ENCODE assay signal across 8 mouse cellular contexts in genomic region chr9:123523676-123524075, GRCm38 (mm10). TPM values are rescaled to one million over a fixed set of nuclear protein-coding genes. Genes with fewer than 3 reads are reported as not detected.
DNase-seq lines count a peak whose midpoint lies in the region; ATAC-seq and TF ChIP-seq lines count a peak whose summit lies in the region.

No protein-coding gene starts in this region.

- H3K4me2 ChIP-seq in kidney, postnatal 0 days (ENCODE audit: low read length) = no peak overlapping the region
- no peak overlapping the region for H3K4me2 ChIP-seq in kidney, embryonic 15.5 days
- no peak overlapping the region for H3K4me2 ChIP-seq in embryonic facial prominence, embryonic 11.5 days (ENCODE audit: low read depth, low read length)

- H3K27me3 ChIP-seq in kidney, postnatal 0 days (ENCODE audit: insufficient read depth, low read length) = no peaks in the 10 kb centered on the region
- H3K27me3 ChIP-seq in kidney, embryonic 15.5 days = no peaks in the 10 kb centered on the region
- no peaks in the 10 kb centered on the region for H3K27me3 ChIP-seq in embryonic facial prominence, embryonic 11.5 days (ENCODE audit: control insufficient read depth, insufficient read depth, low read length)

- no peaks in the 10 kb centered on the region for H3K9me3 ChIP-seq in kidney, postnatal 0 days (replicated peaks; ENCODE audit: low read length)
- H3K9me3 ChIP-seq in kidney, embryonic 15.5 days (replicated peaks) = no peaks in the 10 kb centered on the region
- no peaks in the 10 kb centered on the region for H3K9me3 ChIP-seq in ES-E14 (ENCODE audit: control insufficient read depth, insufficient read depth, low read depth, low read length)
- H3K9me3 ChIP-seq in embryonic facial prominence, embryonic 11.5 days (replicated peaks; ENCODE audit: control insufficient read depth, low read length) = no peaks in the 10 kb centered on the region

- peak; percentile 80 for DNase-seq in CD4-positive, CD25-positive, alpha-beta regulatory T cell, adult 2 months (ENCODE audit: low read depth, low spot score)
- DNase-seq in kidney, postnatal 0 days (ENCODE audit: low spot score) = peak; percentile 52
- peak; percentile 40 for DNase-seq in ES-E14 (ENCODE audit: low read depth, low spot score)
- DNase-seq in embryonic facial prominence, embryonic 11.5 days (ENCODE audit: low spot score) = peak; percentile 51
- DNase-seq in retina, postnatal 7 days (ENCODE audit: low read depth, low spot score) = peak; percentile 28
- no peak for DNase-seq in frontal cortex, postnatal 14 days (ENCODE audit: low spot score in 2 of 2)

- H3K4me3 ChIP-seq in kidney, postnatal 0 days (replicated peaks; ENCODE audit: low read depth, low read length) = no peak overlapping the region
- no peak overlapping the region for H3K4me3 ChIP-seq in kidney, embryonic 15.5 days (replicated peaks)
- no peak overlapping the region for H3K4me3 ChIP-seq in ES-E14 (ENCODE audit: insufficient read depth in 1 of 2, low read depth in 1 of 2, low read length in 2 of 2, poor library complexity in 1 of 2, severe bottlenecking in 1 of 2)
- H3K4me3 ChIP-seq in embryonic facial prominence, embryonic 11.5 days (ENCODE audit: low read depth, low read length) = no peak overlapping the region

- H3K27ac ChIP-seq in kidney, postnatal 0 days = no peak overlapping the region
- no peak overlapping the region for H3K27ac ChIP-seq in kidney, embryonic 15.5 days
- H3K27ac ChIP-seq in ES-E14 (ENCODE audit: insufficient read depth, low read depth, low read length, poor library complexity, severe bottlenecking) = no peak overlapping the region
- H3K27ac ChIP-seq in embryonic facial prominence, embryonic 11.5 days (replicated peaks; ENCODE audit: low read depth, low read length) = no peak overlapping the region

- H3K4me1 ChIP-seq in kidney, postnatal 0 days (replicated peaks; ENCODE audit: insufficient read depth, low read length) = no peaks in the 10 kb centered on the region
- peaks cover 21% of the 10 kb centered on the region for H3K4me1 ChIP-seq in kidney, embryonic 15.5 days
- peaks cover 0 to 2% of the 10 kb centered on the region in 2 experiments; a peak in 1 of 4 replicates for H3K4me1 ChIP-seq in ES-E14 (ENCODE audit: control insufficient read depth in 2 of 2, insufficient read depth in 2 of 2, low read length in 2 of 2, poor library complexity in 1 of 2)
- H3K4me1 ChIP-seq in embryonic facial prominence, embryonic 11.5 days (ENCODE audit: control insufficient read depth, insufficient read depth, low read length) = no peaks in the 10 kb centered on the region

- H3K36me3 ChIP-seq in kidney, postnatal 0 days (ENCODE audit: insufficient read depth, low read length) = peaks cover 10% of the 10 kb centered on the region; the same call in 1 of the 2 replicates
- H3K36me3 ChIP-seq in kidney, embryonic 15.5 days = peaks cover 24% of the 10 kb centered on the region
- H3K36me3 ChIP-seq in ES-E14 (ENCODE audit: control insufficient read depth, insufficient read depth, low read length, poor library complexity, severe bottlenecking) = peaks cover 6% of the 10 kb centered on the region
- H3K36me3 ChIP-seq in embryonic facial prominence, embryonic 11.5 days (replicated peaks; ENCODE audit: control insufficient read depth, insufficient read depth, low read depth, low read length) = peaks cover 10% of the 10 kb centered on the region; the same call in 1 of the 2 replicates

- ATAC-seq in CD4-positive, CD25-positive, alpha-beta regulatory T cell, adult 4 months = no peak
- ATAC-seq in kidney, postnatal 0 days (replicated peaks; ENCODE audit: low FRiP score, low read depth) = no peak
- no peak for ATAC-seq in kidney, embryonic 15.5 days (replicated peaks; ENCODE audit: low FRiP score)
- ATAC-seq in embryonic facial prominence, embryonic 11.5 days (replicated peaks; ENCODE audit: insufficient number of reproducible peaks, low FRiP score, low TSS enrichment, low read depth) = no peak

- peak; percentile 72 for TF ChIP-seq CTCF in kidney, postnatal 0 days (IDR thresholded peaks at IDR 0.05; ENCODE audit: low read depth)

- WGBS in kidney, postnatal 0 days = 28% methylated on average over 3 of the region's 3 CpGs
- 39% methylated on average over 3 of the region's 3 CpGs for WGBS in kidney, embryonic 15.5 days
- WGBS in embryonic facial prominence, embryonic 11.5 days = 33% methylated on average over 3 of the region's 3 CpGs

- no peak overlapping the region for H3K9ac ChIP-seq in kidney, postnatal 0 days (ENCODE audit: low read depth, low read length)
- no peak overlapping the region for H3K9ac ChIP-seq in kidney, embryonic 15.5 days
- H3K9ac ChIP-seq in ES-E14 (ENCODE audit: insufficient read depth, low read depth, low read length, poor library complexity, severe bottlenecking) = no peak overlapping the region
- no peak overlapping the region for H3K9ac ChIP-seq in embryonic facial prominence, embryonic 11.5 days (replicated peaks; ENCODE audit: low read length)

- in situ Hi-C loops in ES-E14 (cut with MboI; ENCODE audit: low sequenced_read_pairs in 2 of 2, unreplicated experiment in 2 of 2) = loop anchor here in 1 of 2 experiments (10.0 kb wide), 2 partner anchors 269 to 369 kb away; partner anchors contain the start of gene Clec3b

TF ChIP-seq in ES-E14, 5 proteins besides CTCF, POLR2A, EP300 and RAD21:
- no peak for TF ChIP-seq MAFK (IDR thresholded peaks at IDR 0.05; ENCODE audit: insufficient read depth, low read depth, low read length)
- TF ChIP-seq ZNF384 (IDR thresholded peaks at IDR 0.05; ENCODE audit: low read depth, low read length) = no peak
- no peak for TF ChIP-seq HCFC1 (IDR thresholded peaks at IDR 0.05; ENCODE audit: borderline replicate concordance, insufficient read depth, low read length)
- TF ChIP-seq CHD2 (IDR thresholded peaks at IDR 0.05; ENCODE audit: low read depth, low read length) = no peak
- TF ChIP-seq ZC3H11A (IDR thresholded peaks at IDR 0.05; ENCODE audit: borderline replicate concordance, low read depth, low read length) = no peak

RNA-seq across cellular contexts. Expression of gene Sacm1l, which starts 5.9 kb away (rescaled TPM):
- polyA plus RNA-seq in CD4-positive, CD25-positive, alpha-beta regulatory T cell, adult 4 months (2017; shearing (Covaris generic)) = 10 to 100 TPM; 46.0 to 55.2 TPM
- 55.2 and 59.5 TPM in 2 replicates for polyA plus RNA-seq in kidney, postnatal 0 days (2015; fragmentation: Nextera tagmentation; extraction: Ambion mirVana)
- polyA plus RNA-seq in kidney, embryonic 15.5 days (2015; fragmentation: Nextera tagmentation; extraction: Ambion mirVana) = 56.1 and 64.2 TPM in 2 replicates
- total RNA-seq in ES-E14 (2012; rRNA removed) = 18.5 and 23.2 TPM in 2 replicates
- polyA plus RNA-seq in embryonic facial prominence, embryonic 11.5 days (2014; fragmentation: Nextera tagmentation; extraction: Ambion mirVana) = 53.6 and 62.4 TPM in 2 replicates

RNA-seq across cellular contexts. Expression of gene Limd1, which starts 45.2 kb away (rescaled TPM):
- 10 to 100 TPM; 37.6 to 41.0 TPM for polyA plus RNA-seq in CD4-positive, CD25-positive, alpha-beta regulatory T cell, adult 4 months (2017; shearing (Covaris generic))
- 43.3 and 44.0 TPM in 2 replicates for polyA plus RNA-seq in kidney, postnatal 0 days (2015; fragmentation: Nextera tagmentation; extraction: Ambion mirVana)
- polyA plus RNA-seq in kidney, embryonic 15.5 days (2015; fragmentation: Nextera tagmentation; extraction: Ambion mirVana) = 49.3 and 50.5 TPM in 2 replicates
- 14.2 and 16.2 TPM in 2 replicates for total RNA-seq in ES-E14 (2012; rRNA removed)
- polyA plus RNA-seq in embryonic facial prominence, embryonic 11.5 days (2014; fragmentation: Nextera tagmentation; extraction: Ambion mirVana) = 46.0 and 48.3 TPM in 2 replicates

Comparison
In these comparisons a context has a peak if more than half of its experiments do, and no peak if none do; other contexts are left out.
1. DNase-seq: peak in CD4-positive, CD25-positive, alpha-beta regulatory T cell, adult 2 months (single experiment), kidney, postnatal 0 days (single experiment), ES-E14 (single experiment), embryonic facial prominence, embryonic 11.5 days (single experiment) and retina, postnatal 7 days (single experiment); none in frontal cortex, postnatal 14 days (0 of 2).